ENCODE assay signal across 10 mouse cellular contexts in the genomic region with DNA sequence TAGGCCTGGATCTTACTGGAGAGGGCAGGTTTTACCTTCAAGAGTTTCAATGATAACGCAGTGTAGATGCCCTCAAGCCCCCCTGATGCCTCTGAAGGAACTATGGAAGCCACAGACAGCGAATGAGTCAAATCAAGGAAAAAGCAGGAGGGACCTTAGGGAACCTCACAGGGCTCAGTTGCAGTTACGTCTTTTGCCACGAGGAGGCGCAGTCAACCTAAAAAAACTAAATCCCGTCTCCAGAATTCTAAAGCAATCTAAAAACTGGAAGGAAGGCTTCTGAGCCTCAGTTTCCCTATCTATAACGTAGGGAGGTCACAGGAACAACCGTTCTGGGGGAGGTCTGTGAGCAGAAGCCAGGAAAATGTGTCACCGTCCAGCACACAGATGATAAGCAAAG. TPM values are rescaled to one million over a fixed set of nuclear protein-coding genes. Genes with fewer than 3 reads are reported as not detected.
A peak's percentile ranks its signal among the peaks of the same experiment; 100 is the strongest.
DNase-seq lines count a peak whose midpoint lies in the region; ATAC-seq lines count a peak whose summit lies in the region.
"Had no signal": no experiment of that assay in that cellular context is flagged by ENCODE, and none has a peak within 500 bp of the region (broad histone marks: within the 10 kb centered on the region; RNA-seq: fewer than 3 reads in every experiment).

No protein-coding gene starts in this region.

- H3K36me3 ChIP-seq in midbrain, embryonic 14.5 days (ENCODE audit: control insufficient read depth, insufficient read depth, low read length), result peaks cover 24% of the 10 kb centered on the region
- no peaks in the 10 kb centered on the region for H3K36me3 ChIP-seq in midbrain, embryonic 16.5 days (ENCODE audit: control insufficient read depth, insufficient read depth, low read length)
- H3K36me3 ChIP-seq: heart, embryonic 15.5 days had no signal

- peak; percentile 56 for DNase-seq in cerebellum, adult 11 months
- peak; percentile 85 for DNase-seq in midbrain, embryonic 14.5 days
- peak; percentile 77 for DNase-seq in brain, adult 2 months (ENCODE audit: low read depth, low spot score)
- DNase-seq in left cerebral cortex, postnatal 14 days (ENCODE audit: low spot score in 2 of 2), result peak; percentile 79 to 80
- peak; percentile 84 for DNase-seq in retina, embryonic 14.5 days (ENCODE audit: low spot score)

- no peak overlapping the region for H3K4me2 ChIP-seq in midbrain, embryonic 14.5 days (ENCODE audit: low read length)
- H3K4me2 ChIP-seq in midbrain, embryonic 16.5 days (ENCODE audit: low read length), result no peak overlapping the region
- H3K4me2 ChIP-seq: heart, embryonic 15.5 days; neural tube, embryonic 13.5 days had no signal

- no peaks in the 10 kb centered on the region for H3K9me3 ChIP-seq in midbrain, embryonic 14.5 days (ENCODE audit: control insufficient read depth, low read length)
- H3K9me3 ChIP-seq in midbrain, embryonic 16.5 days (replicated peaks; ENCODE audit: control insufficient read depth, low read length, poor library complexity, severe bottlenecking), result no peaks in the 10 kb centered on the region
- H3K9me3 ChIP-seq: heart, embryonic 15.5 days; neural tube, embryonic 13.5 days had no signal

- intact Hi-C loops in left cerebral cortex, postnatal 14 days (cut with DNase I), result loop anchor here (2.0 kb wide), 1 partner anchor 17 kb away; no protein-coding TSS in a partner anchor

- H3K27ac ChIP-seq in midbrain, embryonic 14.5 days (replicated peaks; ENCODE audit: low read depth, low read length), result no peak overlapping the region
- H3K27ac ChIP-seq in midbrain, embryonic 16.5 days (ENCODE audit: low read length), result no peak overlapping the region
- H3K27ac ChIP-seq: heart, embryonic 15.5 days; neural tube, embryonic 13.5 days had no signal

- peaks cover 1% of the 10 kb centered on the region; the same call in 1 of the 2 replicates for H3K27me3 ChIP-seq in midbrain, embryonic 14.5 days (ENCODE audit: control insufficient read depth, insufficient read depth, low read length)
- H3K27me3 ChIP-seq in midbrain, embryonic 16.5 days (ENCODE audit: control insufficient read depth, insufficient read depth, low read depth, low read length), result peaks cover 2% of the 10 kb centered on the region

- ATAC-seq in cerebellum, adult (ENCODE audit: insufficient number of reproducible peaks, low FRiP score, low TSS enrichment), result no peak
- ATAC-seq in midbrain, embryonic 14.5 days (ENCODE audit: low FRiP score, low TSS enrichment), result no peak
- no peak for ATAC-seq in midbrain, embryonic 16.5 days
- ATAC-seq in frontal cortex, adult (ENCODE audit: low TSS enrichment), result peak; percentile 38

- no peaks in the 10 kb centered on the region for H3K4me1 ChIP-seq in midbrain, embryonic 14.5 days (ENCODE audit: control insufficient read depth, insufficient read depth, low read length)
- H3K4me1 ChIP-seq in midbrain, embryonic 16.5 days (ENCODE audit: control insufficient read depth, insufficient read depth, low read length), result no peaks in the 10 kb centered on the region
- H3K4me1 ChIP-seq: heart, embryonic 15.5 days; neural tube, embryonic 13.5 days had no signal

- no peak overlapping the region for H3K9ac ChIP-seq in midbrain, embryonic 14.5 days (replicated peaks; ENCODE audit: low read length)
- H3K9ac ChIP-seq in midbrain, embryonic 16.5 days (ENCODE audit: low read depth, low read length), result no peak overlapping the region
- H3K9ac ChIP-seq: heart, embryonic 15.5 days; neural tube, embryonic 13.5 days had no signal

- 13% methylated on average over 9 of the region's 9 CpGs for WGBS in midbrain, embryonic 14.5 days
- WGBS in midbrain, embryonic 16.5 days, result 12% methylated on average over 9 of the region's 9 CpGs

- H3K4me3 ChIP-seq in midbrain, embryonic 14.5 days (replicated peaks; ENCODE audit: low read depth, low read length), result no peak overlapping the region
- H3K4me3 ChIP-seq in midbrain, embryonic 16.5 days (ENCODE audit: low read depth, low read length), result no peak overlapping the region
- H3K4me3 ChIP-seq: heart, embryonic 15.5 days; neural tube, embryonic 13.5 days had no signal

RNA-seq across cellular contexts. Expression of a gene that starts 13.3 kb away (rescaled TPM):
- polyA plus RNA-seq in midbrain, embryonic 14.5 days (2014; fragmentation: Nextera tagmentation; extraction: Ambion mirVana), result 3.1 and 4.6 TPM in 2 replicates
- polyA plus RNA-seq in midbrain, embryonic 16.5 days (2015; fragmentation: Nextera tagmentation; extraction: Ambion mirVana), result 6.3 and 6.6 TPM in 2 replicates
- total RNA-seq in left cerebral cortex, postnatal 14 days (2021), result 1 to 10 TPM; 1.9 to 2.2 TPM

RNA-seq across cellular contexts. Expression of a gene that starts 27.8 kb away (rescaled TPM):
- polyA plus RNA-seq in midbrain, embryonic 14.5 days (2014; fragmentation: Nextera tagmentation; extraction: Ambion mirVana), result 5.1 TPM in 2 replicates
- polyA plus RNA-seq in midbrain, embryonic 16.5 days (2015; fragmentation: Nextera tagmentation; extraction: Ambion mirVana), result 3.0 and 3.5 TPM in 2 replicates
- under 1 TPM in 1 of 2 experiments, not detected in 1; 0.34 TPM for total RNA-seq in left cerebral cortex, postnatal 14 days (2021)

RNA-seq across cellular contexts. Expression of a gene that starts 28.2 kb away (rescaled TPM):
- polyA plus RNA-seq in midbrain, embryonic 14.5 days (2014; fragmentation: Nextera tagmentation; extraction: Ambion mirVana), result 170 and 211 TPM in 2 replicates
- 172 TPM in 2 replicates for polyA plus RNA-seq in midbrain, embryonic 16.5 days (2015; fragmentation: Nextera tagmentation; extraction: Ambion mirVana)
- 100 to 1,000 TPM; 126 to 135 TPM for total RNA-seq in left cerebral cortex, postnatal 14 days (2021)

RNA-seq across cellular contexts. Expression of a gene that starts 28.4 kb away (rescaled TPM):
- 8.4 and 11.9 TPM in 2 replicates for polyA plus RNA-seq in midbrain, embryonic 14.5 days (2014; fragmentation: Nextera tagmentation; extraction: Ambion mirVana)
- 12.0 and 12.3 TPM in 2 replicates for polyA plus RNA-seq in midbrain, embryonic 16.5 days (2015; fragmentation: Nextera tagmentation; extraction: Ambion mirVana)
- total RNA-seq in left cerebral cortex, postnatal 14 days (2021), result 10 to 100 TPM; 23.4 to 29.8 TPM

RNA-seq across cellular contexts. Expression of a gene that starts 41.9 kb away (rescaled TPM):
- polyA plus RNA-seq in midbrain, embryonic 14.5 days (2014; fragmentation: Nextera tagmentation; extraction: Ambion mirVana), result 62.3 and 78.2 TPM in 2 replicates
- 58.9 and 65.7 TPM in 2 replicates for polyA plus RNA-seq in midbrain, embryonic 16.5 days (2015; fragmentation: Nextera tagmentation; extraction: Ambion mirVana)
- total RNA-seq in left cerebral cortex, postnatal 14 days (2021), result 10 to 100 TPM; 23.0 to 27.4 TPM
